In genomic region chr9:20643781-20644180, GRCm38 (mm10) we compare ENCODE assay signal across 8 mouse cellular contexts. TPM values are rescaled to one million over a fixed set of nuclear protein-coding genes. Genes with fewer than 3 reads are reported as not detected.
DNase-seq lines count a peak whose midpoint lies in the region; ATAC-seq and TF ChIP-seq lines count a peak whose summit lies in the region.

No protein-coding gene starts in this region.

- peaks cover 46% of the 10 kb centered on the region for H3K79me3 ChIP-seq in C2C12 (ENCODE audit: low read depth)

- H3K9me3 ChIP-seq in heart, embryonic 11.5 days (replicated peaks; ENCODE audit: control insufficient read depth, low read length): no peaks in the 10 kb centered on the region
- no peaks in the 10 kb centered on the region for H3K9me3 ChIP-seq in forebrain, embryonic 12.5 days
- H3K9me3 ChIP-seq in liver, embryonic 13.5 days (replicated peaks): no peaks in the 10 kb centered on the region

- peak overlapping the region; percentile 91 for H3K9ac ChIP-seq in heart, embryonic 11.5 days (ENCODE audit: low read depth, low read length)
- peak overlapping the region; percentile 86 for H3K9ac ChIP-seq in forebrain, embryonic 12.5 days
- H3K9ac ChIP-seq in liver, embryonic 13.5 days: peak overlapping the region; percentile 89

- H3K27me3 ChIP-seq in heart, embryonic 11.5 days (ENCODE audit: control insufficient read depth, insufficient read depth, low read length): no peaks in the 10 kb centered on the region
- H3K27me3 ChIP-seq in C2C12 (ENCODE audit: control insufficient read depth, insufficient read depth, insufficient read length): no peaks in the 10 kb centered on the region
- H3K27me3 ChIP-seq in forebrain, embryonic 12.5 days: no peaks in the 10 kb centered on the region
- H3K27me3 ChIP-seq in liver, embryonic 13.5 days: no peaks in the 10 kb centered on the region

- intact Hi-C loops in heart, postnatal 14 days (cut with DNase I): loop anchor here (2.0 to 10.0 kb wide), 2 partner anchors 63 to 179 kb away; partner anchors contain the start of genes Zfp26 and Zfp846

- peak overlapping the region; percentile 98 for H3K4me2 ChIP-seq in heart, embryonic 11.5 days
- peak overlapping the region; percentile 98 for H3K4me2 ChIP-seq in forebrain, embryonic 12.5 days
- peak overlapping the region; percentile 99 for H3K4me2 ChIP-seq in liver, embryonic 13.5 days

- TF ChIP-seq CTCF in C2C12 (IDR thresholded peaks at IDR 0.05; ENCODE audit: control insufficient read depth, insufficient read depth, insufficient read length): no peak

- DNase-seq in heart, postnatal 14 days: no peak
- DNase-seq in liver, embryonic 13.5 days: no peak
- DNase-seq in ovary, adult 18-20 months (ENCODE audit: low spot score): no peak
- DNase-seq in c-Kit-positive CD71-positive TER-119-positive erythroid progenitor cells, embryonic 14.5 days (ENCODE audit: low spot score): no peak
- no peak for DNase-seq in layer of hippocampus, postnatal 25 days (ENCODE audit: extremely low spot score in 1 of 2, low spot score in 1 of 2)

- peak overlapping the region; percentile 94; the same call in 1 of the 2 replicates for H3K27ac ChIP-seq in heart, embryonic 11.5 days (ENCODE audit: low read depth, low read length)
- H3K27ac ChIP-seq in forebrain, embryonic 12.5 days: no peak overlapping the region; the same call in 1 of the 2 replicates
- H3K27ac ChIP-seq in liver, embryonic 13.5 days: peak overlapping the region; percentile 85

- peaks cover 2% of the 10 kb centered on the region; the same call in 1 of the 2 replicates for H3K36me3 ChIP-seq in heart, embryonic 11.5 days (ENCODE audit: control insufficient read depth, insufficient read depth, low read length)
- H3K36me3 ChIP-seq in C2C12 (ENCODE audit: control insufficient read depth, insufficient read depth): peaks cover 10% of the 10 kb centered on the region
- peaks cover 28% of the 10 kb centered on the region for H3K36me3 ChIP-seq in forebrain, embryonic 12.5 days (replicated peaks)
- peaks cover 37% of the 10 kb centered on the region for H3K36me3 ChIP-seq in liver, embryonic 13.5 days

- peaks cover 14% of the 10 kb centered on the region for H3K4me1 ChIP-seq in heart, embryonic 11.5 days (ENCODE audit: control insufficient read depth, insufficient read depth, low read length)
- H3K4me1 ChIP-seq in forebrain, embryonic 12.5 days: peaks cover 42% of the 10 kb centered on the region
- H3K4me1 ChIP-seq in liver, embryonic 13.5 days (replicated peaks): peaks cover 63% of the 10 kb centered on the region

- H3ac ChIP-seq in C2C12 (ENCODE audit: control insufficient read depth, insufficient read length, low read depth): peak overlapping the region; percentile 52

- 8% methylated on average over 13 of the region's 13 CpGs for WGBS in heart, embryonic 11.5 days (ENCODE audit: insufficient replicate concordance)
- WGBS in forebrain, embryonic 12.5 days: 8% methylated on average over 13 of the region's 13 CpGs
- WGBS in liver, embryonic 13.5 days (ENCODE audit: insufficient replicate concordance): 4% methylated on average over 13 of the region's 13 CpGs

- ATAC-seq in heart, embryonic 11.5 days (replicated peaks; ENCODE audit: insufficient number of reproducible peaks, low FRiP score, low TSS enrichment): no peak
- ATAC-seq in forebrain, embryonic 12.5 days (ENCODE audit: low FRiP score): no peak
- ATAC-seq in liver, embryonic 13.5 days (ENCODE audit: low read depth): no peak

- peaks cover 75% of the 10 kb centered on the region for H3K79me2 ChIP-seq in C2C12 (ENCODE audit: control insufficient read depth, insufficient read depth)

- peak overlapping the region; percentile 97 for H3K4me3 ChIP-seq in heart, embryonic 11.5 days (ENCODE audit: low read depth, low read length)
- H3K4me3 ChIP-seq in C2C12 (ENCODE audit: insufficient read depth, poor library complexity, severe bottlenecking): peak overlapping the region; percentile 95
- H3K4me3 ChIP-seq in forebrain, embryonic 12.5 days (replicated peaks): peak overlapping the region; percentile 84
- peak overlapping the region; percentile 93 for H3K4me3 ChIP-seq in liver, embryonic 13.5 days (replicated peaks)

TF ChIP-seq in C2C12, 6 proteins besides CTCF, POLR2A, EP300 and RAD21:
- TF ChIP-seq MAX (IDR thresholded peaks at IDR 0.05): no peak
- TF ChIP-seq MYOD1 (IDR thresholded peaks at IDR 0.05; ENCODE audit: control insufficient read depth, insufficient read length, low read depth): no peak
- TF ChIP-seq USF1 (IDR thresholded peaks at IDR 0.05; ENCODE audit: low read depth): no peak
- TF ChIP-seq FOSL1 (IDR thresholded peaks at IDR 0.05; ENCODE audit: insufficient read depth, low read length, poor library complexity, severe bottlenecking): no peak
- no peak for TF ChIP-seq CEBPB (IDR thresholded peaks at IDR 0.05; ENCODE audit: low read depth)
- no peak for TF ChIP-seq MYOG (IDR thresholded peaks at IDR 0.05; ENCODE audit: control insufficient read depth, extremely low read depth, insufficient read length)

RNA-seq across cellular contexts. Expression of gene Fbxl12, which starts 0.8 kb away (rescaled TPM):
- polyA plus RNA-seq in heart, embryonic 11.5 days (2014; fragmentation: Nextera tagmentation; extraction: Ambion mirVana): 12.5 and 13.5 TPM in 2 replicates
- 10 to 100 TPM; 12.4 to 16.8 TPM for total RNA-seq in heart, postnatal 14 days (2021)
- polyA plus RNA-seq in C2C12 (2012; fragmentation: generic; extraction: Trizol): 7.9 TPM
- 16.2 and 16.4 TPM in 2 replicates for polyA plus RNA-seq in forebrain, embryonic 12.5 days (2016; fragmentation: Nextera tagmentation; extraction: Ambion mirVana)
- polyA plus RNA-seq in liver, embryonic 13.5 days (2015; fragmentation: Nextera tagmentation; extraction: Ambion mirVana): 4.0 and 5.0 TPM in 2 replicates
- 10 to 100 TPM; 14.7 to 23.3 TPM for total RNA-seq in layer of hippocampus, postnatal 25 days (2021)

RNA-seq across cellular contexts. Expression of gene Ubl5, which starts 1.1 kb away (rescaled TPM):
- 330 and 338 TPM in 2 replicates for polyA plus RNA-seq in heart, embryonic 11.5 days (2014; fragmentation: Nextera tagmentation; extraction: Ambion mirVana)
- 100 to 1,000 TPM; 226 to 229 TPM for total RNA-seq in heart, postnatal 14 days (2021)
- polyA plus RNA-seq in C2C12 (2012; fragmentation: generic; extraction: Trizol): 566 TPM
- polyA plus RNA-seq in forebrain, embryonic 12.5 days (2016; fragmentation: Nextera tagmentation; extraction: Ambion mirVana): 499 and 516 TPM in 2 replicates
- 310 and 314 TPM in 2 replicates for polyA plus RNA-seq in liver, embryonic 13.5 days (2015; fragmentation: Nextera tagmentation; extraction: Ambion mirVana)
- total RNA-seq in layer of hippocampus, postnatal 25 days (2021): 100 to 1,000 TPM; 307 to 354 TPM

RNA-seq across cellular contexts. Expression of gene Pin1, which starts 8.1 kb away (rescaled TPM):
- 53.1 and 54.6 TPM in 2 replicates for polyA plus RNA-seq in heart, embryonic 11.5 days (2014; fragmentation: Nextera tagmentation; extraction: Ambion mirVana)
- 10 to 100 TPM; 17.7 to 17.8 TPM for total RNA-seq in heart, postnatal 14 days (2021)
- polyA plus RNA-seq in C2C12 (2012; fragmentation: generic; extraction: Trizol): 55.5 TPM
- 53.9 and 56.2 TPM in 2 replicates for polyA plus RNA-seq in forebrain, embryonic 12.5 days (2016; fragmentation: Nextera tagmentation; extraction: Ambion mirVana)
- polyA plus RNA-seq in liver, embryonic 13.5 days (2015; fragmentation: Nextera tagmentation; extraction: Ambion mirVana): 31.8 and 35.3 TPM in 2 replicates
- total RNA-seq in layer of hippocampus, postnatal 25 days (2021): 10 to 100 TPM; 31.6 to 35.8 TPM
